Mouse (Mus musculus) MEL (cell line): ENCODE results near the gene Amt. TPM values are rescaled to one million over a fixed set of nuclear protein-coding genes. Genes with fewer than 3 reads are reported as not detected.
"Not testable (repeated sequence)": the region's sequence is repeated elsewhere in the genome, so short reads cannot be mapped to it uniquely, and the experiment has no call there.

ENCODE experiments used
- DNase-seq: peaks from one replicate; pipeline ENCODE4 v3.0.0; 2011; ENCODE audit warnings: low read depth, low spot score
- H3K27ac ChIP-seq: 2 replicates; pipeline ENCODE4 v1.5.1; 2012; ENCODE audit warnings: low read depth, mild to moderate bottlenecking, control low read depth, low read length, moderate library complexity; ENCODE audit not compliant: control insufficient read depth
- H3K27me3 ChIP-seq, 2 experiments: fragments of 150-350 bp in 1 of 2; sonication (generic) in 1 of 2; 2 replicates each; pipeline ENCODE4 v1.6.1; 2012; ENCODE audit warnings: low read length in 2 of 2, mild to moderate bottlenecking in 2 of 2, improper control_type of control experiment in 1 of 2, moderate library complexity in 1 of 2; ENCODE audit not compliant: insufficient read depth in 2 of 2, control insufficient read depth in 1 of 2
- H3K36me3 ChIP-seq, 2 experiments: 2 replicates each; pipeline ENCODE4 v1.6.1; 2012 to 2014; ENCODE audit warnings: low read length in 2 of 2, improper control_type of control experiment in 1 of 2, inconsistent platforms in 1 of 2, mild to moderate bottlenecking in 1 of 2; ENCODE audit not compliant: insufficient read depth in 2 of 2, control insufficient read depth in 1 of 2
- H3K4me1 ChIP-seq, 2 experiments: fragments of 150-350 bp in 1 of 2; sonication (generic) in 1 of 2; 2 replicates each; pipeline ENCODE4 v1.6.1; 2012; ENCODE audit warnings: low read length in 2 of 2, improper control_type of control experiment in 1 of 2, mild to moderate bottlenecking in 1 of 2; ENCODE audit not compliant: insufficient read depth in 2 of 2, control insufficient read depth in 1 of 2
- H3K4me3 ChIP-seq, 2 experiments: fragments of 150-350 bp in 1 of 2; sonication (generic) in 1 of 2; 2 replicates each; pipeline ENCODE4 v1.5.1; 2012; ENCODE audit warnings: low read depth in 2 of 2, low read length in 2 of 2, mild to moderate bottlenecking in 2 of 2, moderate library complexity in 2 of 2, control low read depth in 1 of 2, improper control_type of control experiment in 1 of 2; ENCODE audit not compliant: control insufficient read depth in 1 of 2, insufficient read depth in 1 of 2
- H3K79me2 ChIP-seq: 2 replicates; pipeline ENCODE4 v1.6.1; 2012; ENCODE audit warnings: mild to moderate bottlenecking, low read length, moderate library complexity; ENCODE audit not compliant: control insufficient read depth, poor library complexity, insufficient read depth
- H3K9ac ChIP-seq: 2 replicates; pipeline ENCODE4 v1.6.1; 2012; ENCODE audit warnings: low read depth, mild to moderate bottlenecking, control low read depth, low read length, moderate library complexity; ENCODE audit not compliant: control insufficient read depth, poor library complexity, severe bottlenecking
- H3K9me3 ChIP-seq: fragments of 150-350 bp; sonication (generic); replicated peaks from 2 replicates; pipeline ENCODE4 v1.6.1; 2012; ENCODE audit warnings: mild to moderate bottlenecking, low read length, improper control_type of control experiment, moderate library complexity; ENCODE audit not compliant: insufficient read depth
- CTCF ChIP-seq, 3 experiments: IDR thresholded peaks in 2 of 3; conservative IDR thresholded peaks in 1 of 3; 2 replicates each; pipeline ENCODE4 v1.5.1; 2011 to 2012; ENCODE audit warnings: low read length in 3 of 3, low read depth in 2 of 3, mild to moderate bottlenecking in 2 of 3, improper control_type of control experiment in 1 of 3, inconsistent platforms in 1 of 3, mixed read lengths in 1 of 3, moderate library complexity in 1 of 3; ENCODE audit not compliant: control insufficient read depth in 1 of 3, insufficient read depth in 1 of 3, poor library complexity in 1 of 3, severe bottlenecking in 1 of 3
- EP300 ChIP-seq, 2 experiments: IDR thresholded peaks; 2 replicates each; pipeline ENCODE4 v1.6.1; 2011; ENCODE audit warnings: improper control_type of control experiment in 2 of 2, low read length in 2 of 2, low read depth in 1 of 2, mild to moderate bottlenecking in 1 of 2
- ETS1 ChIP-seq: IDR thresholded peaks from 2 replicates; pipeline ENCODE4 v1.6.1; 2012; ENCODE audit warnings: low read depth, mild to moderate bottlenecking, inconsistent platforms, low read length, improper control_type of control experiment, moderate library complexity
- GATA1 ChIP-seq: IDR thresholded peaks from 2 replicates; pipeline ENCODE4 v1.6.1; 2011; ENCODE audit warnings: low read depth, low read length, improper control_type of control experiment
- KAT2A ChIP-seq: conservative IDR thresholded peaks from 2 replicates; pipeline ENCODE4 v1.6.1; 2012; ENCODE audit warnings: low read depth, low read length, improper control_type of control experiment, inconsistent platforms
- MYC ChIP-seq: IDR thresholded peaks from 2 replicates; pipeline ENCODE4 v1.6.1; 2011; ENCODE audit warnings: low read depth, mild to moderate bottlenecking, low read length, improper control_type of control experiment, moderate library complexity
- NELFE ChIP-seq: IDR thresholded peaks from 2 replicates; pipeline ENCODE4 v1.6.1; 2011; ENCODE audit warnings: low read depth, low read length, improper control_type of control experiment
- NRF1 ChIP-seq: IDR thresholded peaks from 2 replicates; pipeline ENCODE4 v1.6.1; 2014; ENCODE audit warnings: low read depth, mild to moderate bottlenecking, inconsistent platforms, low read length, improper control_type of control experiment, moderate library complexity; ENCODE audit not compliant: poor library complexity, insufficient read depth, severe bottlenecking
- RAD21 ChIP-seq: IDR thresholded peaks from 2 replicates; pipeline ENCODE4 v1.6.1; 2011; ENCODE audit warnings: mild to moderate bottlenecking, low read depth, low read length, improper control_type of control experiment
- RCOR1 ChIP-seq: IDR thresholded peaks from 2 replicates; pipeline ENCODE4 v1.6.1; 2012; ENCODE audit warnings: low read depth, mild to moderate bottlenecking, inconsistent platforms, low read length, improper control_type of control experiment
- SIN3A ChIP-seq: IDR thresholded peaks from 2 replicates; pipeline ENCODE4 v1.6.1; 2012; ENCODE audit warnings: low read length, improper control_type of control experiment, inconsistent platforms
- SMC3 ChIP-seq: IDR thresholded peaks from 2 replicates; pipeline ENCODE4 v1.6.1; 2011; ENCODE audit warnings: low read depth, low read length, improper control_type of control experiment
- TAL1 ChIP-seq: IDR thresholded peaks from 2 replicates; pipeline ENCODE4 v1.6.1; 2012; ENCODE audit warnings: mild to moderate bottlenecking, inconsistent platforms, low read length, moderate library complexity, mixed read lengths
- TCF12 ChIP-seq: IDR thresholded peaks from 2 replicates; pipeline ENCODE4 v1.6.1; 2014; ENCODE audit warnings: low read depth, mild to moderate bottlenecking, inconsistent platforms, low read length, improper control_type of control experiment, moderate library complexity
- ZKSCAN1 ChIP-seq: IDR thresholded peaks from 2 replicates; pipeline ENCODE4 v1.6.1; 2012; ENCODE audit warnings: low read depth, mild to moderate bottlenecking, inconsistent platforms, low read length, improper control_type of control experiment, moderate library complexity
- polyA plus RNA-seq, 2 experiments: library from polyadenylated mRNA; stranded (reverse) in 1 of 2; unstranded in 1 of 2; fragments of >175 nt in 1 of 2; fragments of >200 nt in 1 of 2; gene quantifications; 2 replicates each; pipeline versions ENCODE4 v1.2.1 to v1.2.4; 2012; ENCODE audit warnings: low replicate concordance in 2 of 2, low read depth in 1 of 2; ENCODE audit not compliant: insufficient read length in 2 of 2, insufficient read depth in 1 of 2, missing spikeins in 1 of 2
- total RNA-seq: library from RNA; depleted of rRNA; stranded (reverse); fragments of 300-350 nt; gene quantifications from 2 replicates; pipeline ENCODE4 v1.2.3, GENCODE M21; 2012

Amt gene
- total and polyA plus RNA-seq, 3 experiments, result 0.15 to 0.58 TPM; not detected in 1

GRCm38 (mm10) chr9:108317572-108317971, 20.9 kb downstream of the Amt start:
- Histone ChIP-seq H3K79me2 (peaks cover 65% of the 10 kb centered on the region), H3K9ac (no peak overlapping the region), H3K4me3 (no peak overlapping the region), H3K27me3 (no peaks in the 10 kb centered on the region), H3K9me3 (no peaks in the 10 kb centered on the region), H3K27ac (no peak overlapping the region), H3K36me3 (peaks cover 15 to 27% of the 10 kb centered on the region in 2 experiments), H3K4me1 (no peaks in the 10 kb centered on the region; a peak in 1 of 4 replicates)
- TF ChIP-seq SMC3 (peak; percentile 6; the same call in 1 of the 2 replicates), NRF1 (no peak), CTCF (IDR thresholded peaks at IDR 0.05 in 2 of 3, conservative IDR thresholded peaks at IDR 0.05 in 1 of 3; ENCODE audit: control insufficient read depth in 1 of 3, insufficient read depth in 1 of 3, low read depth in 2 of 3, low read length in 3 of 3, poor library complexity in 1 of 3, severe bottlenecking in 1 of 3) (peak; percentile 14 to 47 (median 44); a peak in 5 of 6 replicates), ETS1 (no peak), NELFE (no peak), RAD21 (peak; percentile 6; the same call in 1 of the 2 replicates), EP300 (IDR thresholded peaks at IDR 0.05; ENCODE audit: low read depth in 1 of 2, low read length in 2 of 2) (no peak), MYC (no peak), GATA1 (no peak)
- peak; percentile 41 for DNase-seq

DNA sequence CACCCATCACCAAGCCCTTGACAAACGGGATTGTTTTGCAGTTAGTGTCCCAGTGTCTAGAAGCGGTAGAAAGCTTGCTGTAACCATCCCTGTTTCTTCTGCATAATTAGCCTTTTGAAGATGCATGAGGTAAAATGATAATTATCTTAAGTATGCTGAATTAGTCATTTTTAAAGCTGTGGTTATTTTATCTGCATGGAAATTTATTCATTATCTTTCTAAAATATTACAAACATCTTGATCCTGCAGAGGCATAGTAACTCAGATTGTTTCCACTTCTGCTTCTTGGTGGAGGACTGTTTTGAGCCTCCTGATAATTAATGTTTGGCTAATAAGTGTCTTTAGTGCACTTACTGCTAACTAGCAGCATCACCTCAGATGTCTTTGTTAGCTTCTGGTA, 21.8 kb downstream of the Amt start:
- H3K4me1 ChIP-seq, result no peaks in the 10 kb centered on the region; a peak in 1 of 4 replicates
- peaks cover 64% of the 10 kb centered on the region for H3K79me2 ChIP-seq
- DNase-seq, result peak; percentile 29
- H3K4me3 ChIP-seq, result no peak overlapping the region
- H3K36me3 ChIP-seq, result peaks cover 12 to 22% of the 10 kb centered on the region in 2 experiments
- H3K9ac ChIP-seq, result no peak overlapping the region
- no peak overlapping the region for H3K27ac ChIP-seq
- peak; percentile 57; the same call in 1 of the 2 replicates for TF ChIP-seq RCOR1
- TF ChIP-seq EP300 (IDR thresholded peaks at IDR 0.05; ENCODE audit: low read depth in 1 of 2, low read length in 2 of 2), result peak; percentile 37 to 57
- no peak for TF ChIP-seq ZKSCAN1
- TF ChIP-seq KAT2A, result no peak
- TF ChIP-seq TCF12, result peak; percentile 18; the same call in 1 of the 2 replicates
- TF ChIP-seq ETS1, result peak; percentile 46
- TF ChIP-seq RAD21, result no peak
- peak; percentile 68; the same call in 1 of the 2 replicates for TF ChIP-seq GATA1
- TF ChIP-seq TAL1, result 0 out of 2 replicates have a peak, but pooled peaks have one; percentile 16
- no peak for TF ChIP-seq SIN3A
- H3K27me3 ChIP-seq, result no peaks in the 10 kb centered on the region
- H3K9me3 ChIP-seq, result no peaks in the 10 kb centered on the region

DNA sequence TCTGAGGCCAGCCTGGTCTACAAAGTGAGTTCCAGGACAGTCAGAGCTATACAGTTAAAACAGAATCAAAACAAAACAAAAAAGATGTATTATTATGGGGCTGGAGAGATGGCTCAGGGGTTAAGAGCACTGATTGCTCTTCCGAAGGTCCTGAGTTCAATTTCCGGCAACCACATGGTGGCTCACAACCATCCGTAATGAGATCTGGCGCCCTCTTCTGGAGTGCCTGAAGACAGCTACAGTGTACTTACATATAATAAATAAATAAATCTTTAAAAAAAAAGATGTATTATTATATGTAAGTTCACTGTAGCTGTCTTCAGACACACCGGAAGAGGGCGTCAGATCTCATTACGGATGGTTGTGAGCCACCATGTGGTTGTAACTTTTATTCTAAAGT, 25.4 kb downstream of the Amt start:
- H3K27ac ChIP-seq, DNase-seq: not testable (repeated sequence)
- peak in 1 of 3 experiments; percentile 17; a peak in 1 of 6 replicates for TF ChIP-seq CTCF (IDR thresholded peaks at IDR 0.05 in 2 of 3, conservative IDR thresholded peaks at IDR 0.05 in 1 of 3; ENCODE audit: control insufficient read depth in 1 of 3, insufficient read depth in 1 of 3, low read depth in 2 of 3, low read length in 3 of 3, poor library complexity in 1 of 3, severe bottlenecking in 1 of 3)
- TF ChIP-seq, all 39 proteins: peak for 1; not testable (repeated sequence) for 38
- H3K9me3 ChIP-seq, H3K27me3 ChIP-seq, H3K4me1 ChIP-seq, H3K9ac ChIP-seq, H3K4me3 ChIP-seq: not testable (repeated sequence)
- H3K79me2 ChIP-seq, result peaks cover 59% of the 10 kb centered on the region
- H3K36me3 ChIP-seq, result peaks cover 16 to 30% of the 10 kb centered on the region in 2 experiments
